Mouse (Mus musculus) intestine, embryonic 14.5 days (tissue): ENCODE results near the gene Slco4a1. TPM values are rescaled to one million over a fixed set of nuclear protein-coding genes. Genes with fewer than 3 reads are reported as not detected.

Experiments used
- ATAC-seq: fragments of 200-750 bp; cut with Nextera tagmentation; replicated peaks from 2 replicates; pipeline ENCODE4 v1.8.0; 2017; ENCODE audit warnings: low read depth, moderate number of reproducible peaks, moderate TSS enrichment, moderate library complexity; ENCODE audit not compliant: low FRiP score, low TSS enrichment
- DNase-seq: peaks from one replicate; pipeline ENCODE4 v3.0.0-alpha.2; 2018; ENCODE audit warnings: low spot score
- H3K27ac ChIP-seq: fragments of 300-500 bp; sonication (generic); 2 replicates; pipeline ENCODE4 v1.5.1; 2014; ENCODE audit warnings: low read depth, mild to moderate bottlenecking, control low read depth
- H3K27me3 ChIP-seq: fragments of 300-500 bp; sonication (generic); replicated peaks from 2 replicates; pipeline ENCODE4 v1.6.1; 2014; ENCODE audit warnings: low read length, control low read depth; ENCODE audit not compliant: control insufficient read depth, insufficient read depth
- H3K36me3 ChIP-seq: fragments of 300-500 bp; sonication (generic); 2 replicates; pipeline ENCODE4 v1.6.1; 2014; ENCODE audit warnings: low read length, control low read depth; ENCODE audit not compliant: control insufficient read depth, insufficient read depth
- H3K4me1 ChIP-seq: fragments of 300-500 bp; sonication (generic); replicated peaks from 2 replicates; pipeline ENCODE4 v1.6.1; 2014; ENCODE audit warnings: low read length, control low read depth, mixed read lengths; ENCODE audit not compliant: control insufficient read depth, insufficient read depth
- H3K4me2 ChIP-seq: fragments of 300-500 bp; sonication (generic); 2 replicates; pipeline ENCODE4 v1.6.1; 2014; ENCODE audit warnings: low read length
- H3K4me3 ChIP-seq: fragments of 300-500 bp; sonication (generic); 2 replicates; pipeline ENCODE4 v1.5.1; 2014; ENCODE audit warnings: low read depth, low read length, control low read depth, mixed read lengths
- H3K9ac ChIP-seq: fragments of 300-500 bp; sonication (generic); 2 replicates; pipeline ENCODE4 v1.6.1; 2014; ENCODE audit warnings: mild to moderate bottlenecking, low read length
- H3K9me3 ChIP-seq: fragments of 300-500 bp; sonication (generic); 2 replicates; pipeline ENCODE4 v1.6.1; 2016; ENCODE audit warnings: low read length, control low read depth; ENCODE audit not compliant: control insufficient read depth
- WGBS: fragments of 180-500 bp; shearing (Covaris S2); extraction: QIAGEN DNeasy Blood & Tissue Kit; methylation state at CpG from one replicate; pipeline ENCODE4 v1.1.7; 2014; 5-methylcytosine and 5-hydroxymethylcytosine counted together
- polyA plus RNA-seq: library from polyadenylated mRNA; unstranded; fragments of >200 nt; fragmentation: Nextera tagmentation; extraction: Ambion mirVana; gene quantifications from 2 replicates; pipeline ENCODE4 v1.2.1, GENCODE M21; 2014

Gene Slco4a1
- polyA plus RNA-seq, 1 experiment from 2014 or later: 2.3 TPM

DNA sequence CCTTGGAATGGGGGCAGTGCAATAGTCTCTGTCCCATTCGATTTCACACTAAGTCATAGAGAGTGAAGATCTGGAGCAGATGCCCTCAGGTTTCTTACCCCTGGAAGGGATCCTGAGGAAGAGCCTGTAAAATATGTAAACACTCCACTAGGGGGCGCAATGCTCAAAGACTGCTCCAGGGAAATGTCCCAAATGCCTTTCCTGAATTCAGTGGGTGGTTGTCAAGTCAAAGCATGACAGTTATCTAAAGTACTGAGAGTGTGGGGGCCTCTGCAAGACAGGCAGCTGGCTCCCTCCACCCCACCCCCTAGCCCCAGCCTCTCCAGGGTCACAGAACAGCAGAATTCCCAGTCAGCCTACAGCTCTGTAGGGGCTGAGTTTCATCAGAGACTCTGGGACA, 27.7 kb upstream of the Slco4a1 start:
- no peaks in the 10 kb centered on the region for H3K4me1 ChIP-seq
- H3K4me2 ChIP-seq: no peak overlapping the region
- DNase-seq: no peak
- H3K9ac ChIP-seq: no peak overlapping the region
- 36% methylated on average over 2 of the region's 2 CpGs for WGBS
- no peaks in the 10 kb centered on the region for H3K36me3 ChIP-seq
- no peaks in the 10 kb centered on the region for H3K27me3 ChIP-seq
- H3K9me3 ChIP-seq: no peaks in the 10 kb centered on the region
- no peak for ATAC-seq
- H3K4me3 ChIP-seq: no peak overlapping the region
- H3K27ac ChIP-seq: no peak overlapping the region

DNA sequence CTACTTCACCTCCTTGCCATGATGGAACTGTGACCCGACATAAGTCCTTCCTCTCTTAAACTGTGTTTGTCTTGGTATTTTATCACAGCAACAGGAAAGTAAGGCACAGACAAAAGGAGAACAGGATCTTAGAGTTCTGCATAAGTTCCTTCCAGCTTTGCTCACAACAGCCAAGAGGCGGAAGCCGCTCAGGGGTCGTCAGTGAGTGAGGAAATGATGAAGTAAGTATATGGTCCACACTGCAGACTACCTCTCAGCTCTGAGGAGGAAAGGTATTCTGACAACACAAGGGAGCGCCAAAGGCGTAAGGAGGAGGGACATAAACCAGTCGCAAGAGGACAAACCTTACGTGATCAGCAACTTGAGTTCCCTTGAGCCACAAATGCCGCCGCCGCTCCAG, 25.4 kb upstream of the Slco4a1 start:
- Histone ChIP-seq H3K4me3 (no peak overlapping the region), H3K9ac (no peak overlapping the region), H3K4me2 (no peak overlapping the region), H3K4me1 (no peaks in the 10 kb centered on the region), H3K36me3 (no peaks in the 10 kb centered on the region), H3K27ac (no peak overlapping the region), H3K27me3 (no peaks in the 10 kb centered on the region), H3K9me3 (no peaks in the 10 kb centered on the region)
- WGBS: 79% methylated on average over 11 of the region's 11 CpGs
- ATAC-seq: no peak
- DNase-seq: no peak

DNA sequence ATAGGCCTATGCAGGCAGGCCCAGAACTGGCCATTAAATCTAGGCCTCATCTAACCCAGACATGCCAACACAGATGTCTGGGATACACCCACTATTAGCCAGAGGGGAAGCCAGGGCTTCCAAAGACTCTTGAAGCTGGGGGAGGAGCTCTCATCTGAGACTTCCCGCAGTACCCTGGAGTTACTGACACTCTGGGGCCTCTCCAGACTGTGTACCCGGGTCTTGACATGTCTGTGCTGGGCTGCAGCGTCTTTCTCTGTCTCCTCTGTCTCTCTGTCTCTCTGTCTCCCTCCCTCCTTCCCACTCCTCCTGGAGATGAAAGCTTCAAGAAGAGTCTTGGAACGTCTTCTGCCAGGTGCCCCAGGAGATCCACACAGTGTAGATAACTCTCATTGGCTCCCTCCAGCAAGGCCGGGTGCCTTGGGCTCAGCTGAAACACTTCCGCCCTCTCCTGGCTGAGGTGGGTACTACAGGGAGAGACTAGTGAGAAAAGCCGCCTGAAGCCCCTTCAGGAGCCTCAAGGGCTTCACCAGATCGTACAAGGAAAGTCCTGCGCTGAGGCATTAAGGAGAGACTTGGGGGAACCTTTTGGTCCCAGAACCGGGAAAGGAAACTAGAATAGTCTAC, 23.9 kb upstream of the Slco4a1 start:
- H3K4me2 ChIP-seq: no peak overlapping the region

DNA sequence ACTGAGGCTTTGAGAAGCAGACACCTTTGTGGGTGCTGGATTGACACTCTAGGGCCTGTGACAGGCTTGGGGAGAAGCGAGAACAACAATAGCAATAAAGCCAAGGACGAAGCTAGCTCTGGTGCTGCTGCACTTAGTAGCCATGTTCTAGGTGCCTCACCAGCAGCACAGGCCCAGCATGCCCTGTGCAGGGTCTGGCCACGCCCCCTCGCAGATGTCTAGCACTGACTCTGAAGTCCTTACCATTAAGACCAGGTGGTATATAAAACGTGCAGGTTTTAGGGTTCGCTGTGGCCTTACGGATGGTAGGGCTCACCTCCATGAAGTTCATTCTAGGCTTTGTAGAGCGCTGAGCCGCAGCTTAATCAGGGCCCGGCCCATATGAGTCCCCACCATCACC, 23.3 kb upstream of the Slco4a1 start:
- H3K4me3 ChIP-seq: no peak overlapping the region
- no peaks in the 10 kb centered on the region for H3K4me1 ChIP-seq
- H3K4me2 ChIP-seq: no peak overlapping the region
- H3K9me3 ChIP-seq: no peaks in the 10 kb centered on the region
- no peaks in the 10 kb centered on the region for H3K27me3 ChIP-seq
- no peak overlapping the region for H3K27ac ChIP-seq
- ATAC-seq: no peak
- no peak overlapping the region for H3K9ac ChIP-seq
- no peak for DNase-seq
- H3K36me3 ChIP-seq: no peaks in the 10 kb centered on the region
- WGBS: 77% methylated on average over 10 of the region's 10 CpGs

More for the DNA sequence above, 23.9 kb upstream of the Slco4a1 start:
- H3K4me3 ChIP-seq: no peak overlapping the region
- no peaks in the 10 kb centered on the region for H3K27me3 ChIP-seq
- no peaks in the 10 kb centered on the region for H3K9me3 ChIP-seq
- WGBS: 18% methylated on average over 10 of the region's 10 CpGs
- no peaks in the 10 kb centered on the region for H3K4me1 ChIP-seq
- no peak overlapping the region for H3K27ac ChIP-seq
- no peaks in the 10 kb centered on the region for H3K36me3 ChIP-seq
- DNase-seq (peak; percentile 98), ATAC-seq (peak; percentile 64; the same call in 1 of the 2 replicates)
- H3K9ac ChIP-seq: no peak overlapping the region

DNA sequence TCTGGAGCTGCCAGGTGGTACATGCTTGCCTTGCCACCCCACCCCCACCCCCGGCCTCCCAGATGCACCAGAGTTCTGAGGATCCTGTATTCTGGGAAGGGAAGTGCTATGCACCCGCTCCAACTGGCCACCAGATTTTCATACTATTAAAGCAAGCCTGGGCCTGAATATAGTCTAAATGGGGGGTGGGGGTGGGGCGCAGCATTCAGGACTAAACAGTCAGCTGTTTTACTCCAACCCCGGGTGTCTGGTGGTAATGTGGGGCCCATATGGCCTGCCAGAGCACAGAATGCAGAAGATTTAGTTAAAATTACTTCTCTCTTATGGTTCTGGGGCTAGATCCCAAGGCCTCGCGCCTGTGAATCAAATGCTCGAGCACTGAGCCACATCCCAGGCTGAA, 22.7 kb upstream of the Slco4a1 start:
- H3K4me1 ChIP-seq: no peaks in the 10 kb centered on the region

DNA sequence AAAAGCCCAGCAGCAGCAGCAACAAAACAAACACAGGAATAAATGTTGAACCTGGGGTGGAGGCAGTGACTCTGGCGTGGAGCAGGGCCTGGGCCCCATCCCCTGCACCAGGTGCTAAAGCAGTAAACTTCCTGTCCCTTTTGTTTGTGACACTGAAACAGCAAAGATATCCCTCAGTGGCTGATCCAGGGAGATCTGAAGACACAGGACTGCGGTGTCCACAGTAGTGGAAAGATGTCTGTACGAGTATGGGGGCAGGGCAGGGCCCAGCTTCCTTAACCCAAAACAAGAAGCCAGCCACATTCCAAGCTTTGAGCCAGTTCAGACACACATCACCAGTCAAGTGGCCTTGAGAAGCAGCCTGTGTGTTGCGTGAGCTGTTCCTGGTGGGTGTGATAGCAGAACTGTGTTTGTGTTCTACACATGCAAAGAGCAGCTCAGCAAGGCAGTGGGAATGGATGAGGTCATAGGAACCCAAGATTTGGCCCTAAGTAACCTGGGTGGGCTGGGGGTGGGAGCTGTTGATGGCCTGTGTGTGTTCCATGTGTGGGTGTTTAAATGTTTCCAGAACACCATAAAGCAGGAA, 20.6 kb upstream of the Slco4a1 start:
- 36% methylated on average over 4 of the region's 4 CpGs for WGBS
- no peaks in the 10 kb centered on the region for H3K27me3 ChIP-seq
- no peak overlapping the region for H3K9ac ChIP-seq
- H3K36me3 ChIP-seq: no peaks in the 10 kb centered on the region
- ATAC-seq (no peak), DNase-seq (no peak)
- H3K27ac ChIP-seq: no peak overlapping the region
- no peaks in the 10 kb centered on the region for H3K9me3 ChIP-seq
- no peaks in the 10 kb centered on the region for H3K4me1 ChIP-seq
- H3K4me2 ChIP-seq: no peak overlapping the region
- H3K4me3 ChIP-seq: no peak overlapping the region

More for the DNA sequence above, 22.7 kb upstream of the Slco4a1 start:
- Histone ChIP-seq H3K4me3 (no peak overlapping the region), H3K27ac (no peak overlapping the region), H3K4me2 (no peak overlapping the region), H3K9ac (no peak overlapping the region), H3K9me3 (no peaks in the 10 kb centered on the region), H3K36me3 (no peaks in the 10 kb centered on the region), H3K27me3 (no peaks in the 10 kb centered on the region)
- 78% methylated on average over 7 of the region's 7 CpGs for WGBS
- DNase-seq (no peak), ATAC-seq (no peak)

DNA sequence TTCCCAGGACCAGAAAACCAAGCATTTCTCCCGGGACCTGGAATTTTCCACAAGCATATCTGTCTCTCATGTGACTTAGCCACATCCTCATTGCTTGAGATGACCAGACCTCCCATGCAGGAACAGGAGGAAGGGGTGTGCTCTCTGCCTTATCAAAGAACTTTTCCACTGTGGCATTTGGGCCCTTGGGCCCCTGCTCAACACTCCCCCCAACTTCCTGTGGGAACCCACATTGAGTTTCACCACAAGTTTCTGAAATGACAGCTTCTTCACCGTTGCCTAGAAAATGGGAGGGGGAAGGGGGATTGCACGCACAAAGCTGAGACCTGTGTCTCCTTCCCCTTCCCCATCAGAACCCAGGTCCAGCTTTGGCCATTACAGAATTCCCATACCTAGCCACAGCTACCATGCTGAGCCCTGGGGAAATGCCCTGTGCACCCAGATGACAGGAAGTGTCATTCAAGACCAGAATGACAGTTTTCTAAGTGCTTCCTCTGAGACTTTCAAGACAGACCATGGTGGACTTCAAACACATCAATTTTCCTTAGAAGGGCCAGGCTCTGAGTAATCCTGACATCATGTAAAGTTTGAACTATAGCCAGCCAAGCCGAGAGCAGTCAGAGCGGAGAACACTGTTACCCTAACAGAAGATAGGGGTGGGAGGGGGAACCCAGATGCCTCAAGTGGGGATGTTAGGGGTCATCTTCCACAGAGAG, 18.7 kb upstream of the Slco4a1 start:
- no peak overlapping the region for H3K27ac ChIP-seq
- ATAC-seq (no peak), DNase-seq (no peak)
- no peaks in the 10 kb centered on the region for H3K4me1 ChIP-seq
- no peaks in the 10 kb centered on the region for H3K9me3 ChIP-seq
- 61% methylated on average over 5 of the region's 5 CpGs for WGBS
- H3K4me2 ChIP-seq: no peak overlapping the region
- H3K36me3 ChIP-seq: no peaks in the 10 kb centered on the region
- no peak overlapping the region for H3K4me3 ChIP-seq
- H3K27me3 ChIP-seq: no peaks in the 10 kb centered on the region
- H3K9ac ChIP-seq: no peak overlapping the region

DNA sequence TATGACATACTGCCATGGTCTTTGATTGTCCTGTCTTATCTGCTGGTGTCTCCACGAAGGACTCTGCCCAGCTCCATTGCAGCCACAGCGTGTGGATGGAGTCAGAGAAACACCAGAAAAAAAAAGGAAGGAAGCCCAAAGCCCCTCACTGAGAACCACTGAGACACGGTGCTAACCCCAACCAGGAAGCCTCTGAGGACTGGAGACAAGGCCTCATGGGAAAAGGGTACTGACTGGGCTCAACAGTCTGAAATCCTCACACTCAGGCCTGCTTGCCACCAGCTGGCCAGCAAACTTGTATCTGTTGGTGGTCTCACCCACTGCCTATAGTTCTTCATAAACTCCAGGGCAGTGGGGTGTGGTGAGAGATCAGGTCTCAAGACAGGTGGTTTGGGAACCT, 16.3 kb upstream of the Slco4a1 start:
- no peaks in the 10 kb centered on the region for H3K4me1 ChIP-seq
- DNase-seq (no peak), ATAC-seq (no peak)
- H3K4me2 ChIP-seq: no peak overlapping the region
- no peak overlapping the region for H3K4me3 ChIP-seq
- H3K27ac ChIP-seq: no peak overlapping the region
- H3K9ac ChIP-seq: no peak overlapping the region
- H3K27me3 ChIP-seq: no peaks in the 10 kb centered on the region
- H3K9me3 ChIP-seq: no peaks in the 10 kb centered on the region
- H3K36me3 ChIP-seq: no peaks in the 10 kb centered on the region
- WGBS: 77% methylated on average over 3 of the region's 3 CpGs
